Mouse (Mus musculus) kidney, adult 10 weeks (tissue): ENCODE measurements around the gene Exoc4. TPM values are rescaled to one million over a fixed set of nuclear protein-coding genes. Genes with fewer than 3 reads are reported as not detected.

ENCODE experiments used
- polyA plus RNA-seq: library from polyadenylated mRNA; stranded (reverse); fragments of 350-450 nt; fragmentation: Illumina TruSeq; extraction: RNeasy Lipid Tissue Mini Kit (QIAGEN cat#74804); gene quantifications from one replicate; pipeline ENCODE4 v1.2.3, GENCODE M21; 2014; ENCODE audit warnings: low read depth, low replicate concordance

Exoc4 gene
- polyA plus RNA-seq, result 18.2 TPM

GRCm38 (mm10) chr6:33248894-33249758 lies at the start of gene Exoc4:
Gene Exoc4, plus strand, starts transcription at chr6:33249085.

Other genes starting within 250 kb of the Exoc4 start
- 334 TPM for gene Chchd3, start 188.8 kb upstream of the Exoc4 start, polyA plus RNA-seq